Mouse (Mus musculus) embryonic facial prominence, embryonic 10.5 days (tissue): ENCODE data around the gene Nanos3. TPM values are rescaled to one million over a fixed set of nuclear protein-coding genes. Genes with fewer than 3 reads are reported as not detected.

ENCODE experiments used
- DNase-seq: peaks from one replicate; pipeline ENCODE4 v3.0.0-alpha.2; 2017; ENCODE audit warnings: low spot score
- H3K27ac ChIP-seq: fragments of 300-500 bp; sonication (generic); replicated peaks from 2 replicates; pipeline ENCODE4 v1.5.1; 2016; ENCODE audit warnings: mild to moderate bottlenecking
- H3K27me3 ChIP-seq: fragments of 300-500 bp; sonication (generic); replicated peaks from 2 replicates; pipeline ENCODE4 v1.6.1; 2016; ENCODE audit warnings: low read depth, mild to moderate bottlenecking; ENCODE audit not compliant: poor library complexity, severe bottlenecking
- H3K36me3 ChIP-seq: fragments of 300-500 bp; sonication (generic); replicated peaks from 2 replicates; pipeline ENCODE4 v1.6.1; 2016; ENCODE audit warnings: mild to moderate bottlenecking, moderate library complexity
- H3K4me1 ChIP-seq: fragments of 300-500 bp; sonication (generic); 2 replicates; pipeline ENCODE4 v1.6.1; 2016
- H3K4me3 ChIP-seq: fragments of 300-500 bp; sonication (generic); 2 replicates; pipeline ENCODE4 v1.5.1; 2016; ENCODE audit warnings: mild to moderate bottlenecking, moderate library complexity
- H3K9me3 ChIP-seq: fragments of 300-500 bp; sonication (generic); 2 replicates; pipeline ENCODE4 v1.6.1; 2016; ENCODE audit warnings: mild to moderate bottlenecking
- WGBS: fragments of 180-500 bp; shearing (Covaris S2); methylation state at CpG from one replicate; pipeline ENCODE4 v1.1.7; 2016; 5-methylcytosine and 5-hydroxymethylcytosine counted together
- polyA plus RNA-seq: library from polyadenylated mRNA; unstranded; fragments of >200 nt; fragmentation: Nextera tagmentation; extraction: Ambion mirVana; gene quantifications from 2 replicates; pipeline ENCODE4 v1.2.1, GENCODE M21; 2016

Gene Nanos3
- polyA plus RNA-seq, 1 experiment from 2014 or later, result 3.5 TPM

DNA sequence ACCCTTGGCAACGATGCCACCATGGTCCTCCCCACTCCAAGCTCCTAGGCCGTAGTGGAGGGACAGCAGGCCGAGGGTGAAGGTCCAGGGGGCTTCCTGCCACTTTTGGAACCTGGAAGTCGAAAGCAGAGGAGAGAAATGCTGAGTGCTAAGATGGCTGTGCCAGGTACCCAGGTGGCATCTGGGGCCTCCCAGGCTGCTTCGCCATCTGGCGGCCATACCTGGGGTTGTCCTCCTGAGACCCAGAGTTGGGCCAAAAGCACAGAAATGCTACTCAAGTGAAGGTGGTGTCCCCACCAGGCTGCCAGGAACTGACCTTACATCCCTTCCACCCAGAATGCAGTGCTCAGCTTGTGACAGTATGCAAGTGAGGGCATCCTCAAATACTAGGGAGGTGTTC lies 11.2 kb downstream of the Nanos3 start:
- Histone ChIP-seq H3K36me3 (peaks cover 87% of the 10 kb centered on the region), H3K4me3 (no peak overlapping the region), H3K9me3 (no peaks in the 10 kb centered on the region), H3K4me1 (peaks cover 20% of the 10 kb centered on the region), H3K27ac (no peak overlapping the region), H3K27me3 (no peaks in the 10 kb centered on the region)
- no peak for DNase-seq
- 85% methylated on average over 6 of the region's 6 CpGs for WGBS

GRCm38 (mm10) chr8:84170096-84170495 lies 14.9 kb downstream of the Nanos3 start:
- H3K9me3 ChIP-seq, result no peaks in the 10 kb centered on the region
- no peaks in the 10 kb centered on the region for H3K27me3 ChIP-seq
- H3K36me3 ChIP-seq, result peaks cover 57% of the 10 kb centered on the region
- DNase-seq, result no peak
- no peaks in the 10 kb centered on the region for H3K4me1 ChIP-seq
- WGBS, result 90% methylated on average over 5 of the region's 5 CpGs
- H3K27ac ChIP-seq, result no peak overlapping the region
- no peak overlapping the region for H3K4me3 ChIP-seq

DNA sequence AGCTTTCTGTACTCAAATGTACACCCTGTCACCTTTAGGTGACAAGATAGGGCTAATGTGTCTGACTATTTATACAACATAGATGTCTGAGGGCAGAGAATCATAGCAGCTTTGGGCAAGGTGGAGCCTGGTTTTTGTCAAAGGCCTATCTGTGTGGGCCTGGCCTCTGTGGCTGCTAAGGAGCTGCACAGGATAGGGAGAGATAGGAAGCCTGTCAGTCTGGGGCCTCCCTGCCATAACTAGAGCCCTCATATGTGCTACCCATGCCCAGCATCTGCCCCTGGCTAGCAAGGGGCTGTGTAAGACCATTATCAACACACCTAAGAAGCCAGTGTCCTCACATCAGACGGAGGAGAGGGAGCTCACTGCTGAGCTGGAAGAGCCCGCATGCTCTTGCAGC lies 17.3 kb downstream of the Nanos3 start:
- no peaks in the 10 kb centered on the region for H3K27me3 ChIP-seq
- no peaks in the 10 kb centered on the region for H3K9me3 ChIP-seq
- H3K4me1 ChIP-seq, result no peaks in the 10 kb centered on the region
- H3K36me3 ChIP-seq, result peaks cover 39% of the 10 kb centered on the region
- no peak overlapping the region for H3K4me3 ChIP-seq
- no peak for DNase-seq
- WGBS, result 90% methylated on average over 2 of the region's 2 CpGs
- no peak overlapping the region for H3K27ac ChIP-seq

DNA sequence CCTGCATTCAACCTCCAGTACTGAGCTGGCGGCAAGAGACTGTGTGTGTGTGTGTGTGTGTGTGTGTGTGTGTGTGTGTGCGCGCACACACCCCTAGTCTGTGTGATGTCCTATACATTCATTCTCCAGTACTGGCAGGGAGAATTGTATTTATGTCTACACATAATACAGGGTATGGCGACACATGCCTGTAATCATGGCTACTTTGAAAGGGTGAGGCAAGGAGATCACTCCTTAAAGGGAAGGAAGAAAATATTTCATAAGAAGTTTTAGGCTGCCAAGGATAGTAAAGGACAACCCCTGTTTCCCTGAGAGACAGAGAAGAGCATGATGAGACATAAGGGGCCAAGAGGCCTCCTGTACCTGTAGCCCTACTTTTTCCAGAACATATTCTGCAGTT lies 27.4 kb downstream of the Nanos3 start:
- Histone ChIP-seq H3K4me1 (no peaks in the 10 kb centered on the region), H3K27me3 (no peaks in the 10 kb centered on the region), H3K4me3 (no peak overlapping the region), H3K36me3 (peaks cover 22% of the 10 kb centered on the region), H3K9me3 (no peaks in the 10 kb centered on the region), H3K27ac (no peak overlapping the region)
- WGBS, result 91% methylated on average over 4 of the region's 4 CpGs
- no peak for DNase-seq

GRCm38 (mm10) chr8:84149181-84149580 lies 35.8 kb downstream of the Nanos3 start:
- H3K36me3 ChIP-seq, result peaks cover 10% of the 10 kb centered on the region
- DNase-seq, result no peak
- 74% methylated on average over 3 of the region's 3 CpGs for WGBS
- H3K9me3 ChIP-seq, result no peaks in the 10 kb centered on the region
- no peak overlapping the region for H3K4me3 ChIP-seq
- peaks cover 31% of the 10 kb centered on the region for H3K4me1 ChIP-seq
- H3K27me3 ChIP-seq, result peaks cover 5% of the 10 kb centered on the region; the same call in 1 of the 2 replicates
- H3K27ac ChIP-seq, result no peak overlapping the region

GRCm38 (mm10) chr8:84148531-84148850 lies 36.5 kb downstream of the Nanos3 start:
- H3K4me1 ChIP-seq, result peaks cover 31% of the 10 kb centered on the region
- H3K27me3 ChIP-seq, result peaks cover 5% of the 10 kb centered on the region; the same call in 1 of the 2 replicates
- no peak for DNase-seq
- peaks cover 17% of the 10 kb centered on the region for H3K36me3 ChIP-seq
- H3K9me3 ChIP-seq, result no peaks in the 10 kb centered on the region
- peak overlapping the region; percentile 84 for H3K4me3 ChIP-seq
- 96% methylated on average over 5 of the region's 5 CpGs for WGBS
- H3K27ac ChIP-seq, result peak overlapping the region; percentile 90; the same call in 1 of the 2 replicates

GRCm38 (mm10) chr8:84147769-84148530 lies 37.1 kb downstream of the Nanos3 start, which contains the start of the genes Cc2d1a and 4930432K21Rik:
Gene Cc2d1a (minus strand): TSS chr8:84147936.
Gene 4930432K21Rik (plus strand): TSS chr8:84148025.
- H3K36me3 ChIP-seq, result peaks cover 22% of the 10 kb centered on the region
- H3K9me3 ChIP-seq, result no peaks in the 10 kb centered on the region
- peaks cover 5% of the 10 kb centered on the region; the same call in 1 of the 2 replicates for H3K27me3 ChIP-seq
- peaks cover 31% of the 10 kb centered on the region for H3K4me1 ChIP-seq
- WGBS, result 17% methylated on average over 49 of the region's 49 CpGs
- peak; percentile 95 for DNase-seq
- H3K27ac ChIP-seq, result peak within 1 kb of the TSS; percentile 90
- H3K4me3 ChIP-seq, result peak within 1 kb of the TSS; percentile 84

DNA sequence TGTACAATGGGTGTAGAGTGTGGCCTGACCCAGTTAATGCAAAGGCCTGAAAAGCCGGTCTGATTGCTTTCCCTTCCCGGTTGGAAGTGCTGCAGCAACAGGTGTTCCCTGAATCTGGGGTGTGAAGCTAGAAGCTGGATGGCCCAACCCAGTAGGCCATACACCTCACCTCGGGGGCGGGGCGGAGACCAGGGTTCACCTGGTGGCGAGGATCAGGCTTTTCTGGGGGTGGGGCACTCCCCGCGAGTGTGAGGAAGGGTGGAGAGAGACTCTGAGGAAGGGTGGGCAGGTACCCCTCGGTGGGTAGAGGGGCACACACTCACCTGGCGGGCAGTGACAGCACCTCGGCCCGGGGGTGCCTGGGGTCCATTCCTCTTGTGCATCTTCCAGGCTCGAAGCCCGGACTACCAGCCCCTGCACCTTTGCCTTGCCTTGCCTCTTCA lies 37.7 kb downstream of the Nanos3 start:
- H3K27me3 ChIP-seq, result peaks cover 5% of the 10 kb centered on the region; the same call in 1 of the 2 replicates

GRCm38 (mm10) chr8:84144636-84145245 lies 40.3 kb downstream of the Nanos3 start:
- WGBS, result 93% methylated on average over 8 of the region's 8 CpGs
- Histone ChIP-seq H3K4me3 (no peak overlapping the region), H3K27me3 (peaks cover 5% of the 10 kb centered on the region; the same call in 1 of the 2 replicates), H3K9me3 (no peaks in the 10 kb centered on the region), H3K27ac (no peak overlapping the region), H3K4me1 (peaks cover 31% of the 10 kb centered on the region), H3K36me3 (peaks cover 54% of the 10 kb centered on the region)
- no peak for DNase-seq

More for the DNA sequence above, 37.7 kb downstream of the Nanos3 start:
- 9% methylated on average over 14 of the region's 14 CpGs for WGBS
- no peak for DNase-seq
- Histone ChIP-seq H3K27ac (peak overlapping the region; percentile 90), H3K36me3 (peaks cover 28% of the 10 kb centered on the region), H3K4me1 (peaks cover 31% of the 10 kb centered on the region), H3K4me3 (peak overlapping the region; percentile 84), H3K9me3 (no peaks in the 10 kb centered on the region)

DNA sequence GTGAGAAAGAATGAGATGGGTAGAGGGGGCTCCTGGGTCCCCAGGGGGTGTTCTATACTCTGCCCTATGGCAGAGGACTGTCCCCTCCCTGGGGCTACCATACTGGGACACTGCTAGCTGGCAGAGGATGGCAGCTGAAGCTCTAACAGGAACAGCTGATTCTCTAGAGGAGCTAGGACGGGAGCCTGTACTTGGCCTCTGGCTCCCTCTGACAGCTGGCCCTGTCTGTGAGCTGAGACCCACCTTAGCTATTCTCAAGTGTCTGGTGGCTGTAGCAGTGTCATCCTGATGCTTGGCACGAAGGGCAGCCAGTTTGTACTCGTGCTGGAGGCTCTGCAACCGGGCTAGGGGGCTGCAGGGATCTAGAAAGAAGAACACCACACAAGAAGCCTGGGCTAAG lies 44.2 kb downstream of the Nanos3 start:
- H3K4me1 ChIP-seq, result 0 out of 2 replicates have a peak, but pooled peaks cover 3% of the 10 kb centered on the region
- 93% methylated on average over 4 of the region's 4 CpGs for WGBS
- peaks cover 93% of the 10 kb centered on the region for H3K36me3 ChIP-seq
- H3K9me3 ChIP-seq, result no peaks in the 10 kb centered on the region
- DNase-seq, result no peak
- H3K27ac ChIP-seq, result no peak overlapping the region
- no peaks in the 10 kb centered on the region for H3K27me3 ChIP-seq
- H3K4me3 ChIP-seq, result no peak overlapping the region

- Histone ChIP-seq H3K27ac (no peak overlapping the region), H3K4me1 (no peaks in the 10 kb centered on the region), H3K4me3 (no peak overlapping the region), H3K36me3 (peaks cover 100% of the 10 kb centered on the region), H3K9me3 (no peaks in the 10 kb centered on the region), H3K27me3 (no peaks in the 10 kb centered on the region)
- no peak for DNase-seq
- WGBS, result 92% methylated on average over 3 of the region's 3 CpGs
These were observed 47.2 kb downstream of the Nanos3 start for GRCm38 (mm10) chr8:84137848-84138247.

- Histone ChIP-seq H3K36me3 (peaks cover 67% of the 10 kb centered on the region), H3K9me3 (no peaks in the 10 kb centered on the region), H3K27me3 (peaks cover 19% of the 10 kb centered on the region), H3K4me1 (peaks cover 17% of the 10 kb centered on the region), H3K27ac (0 out of 2 replicates have a peak overlapping the region, but pooled peaks have one; percentile 4), H3K4me3 (no peak overlapping the region)
- no peak for DNase-seq
- WGBS, result 90% methylated on average over 8 of the region's 8 CpGs
These were observed 52.8 kb downstream of the Nanos3 start for GRCm38 (mm10) chr8:84132225-84132624.

DNA sequence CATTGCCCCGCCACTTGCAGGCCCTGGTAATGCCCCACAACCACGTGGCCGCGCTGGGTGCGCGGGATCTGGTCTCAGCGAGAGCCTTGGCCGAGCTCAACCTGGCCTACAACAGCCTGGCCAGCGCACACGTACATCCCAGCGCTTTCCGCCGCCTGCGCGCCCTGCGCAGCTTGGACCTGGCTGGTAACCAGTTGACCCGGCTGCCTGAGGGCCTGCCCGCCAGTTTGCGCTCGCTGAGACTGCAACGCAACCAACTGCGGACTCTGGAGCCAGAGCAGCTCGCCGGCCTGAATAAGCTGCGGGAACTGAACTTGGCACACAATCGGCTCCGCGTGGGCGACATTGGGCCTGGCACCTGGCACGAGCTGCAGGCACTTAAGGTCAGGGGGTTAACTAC lies 54.2 kb downstream of the Nanos3 start:
- WGBS, result 44% methylated on average over 30 of the region's 30 CpGs
- Histone ChIP-seq H3K27me3 (peaks cover 19% of the 10 kb centered on the region), H3K36me3 (peaks cover 53% of the 10 kb centered on the region), H3K27ac (no peak overlapping the region; the same call in 1 of the 2 replicates), H3K4me3 (no peak overlapping the region), H3K9me3 (no peaks in the 10 kb centered on the region), H3K4me1 (peaks cover 29% of the 10 kb centered on the region)
- DNase-seq, result peak; percentile 41
